Mouse (Mus musculus): ENCODE data around the gene Fam118a. TPM values are rescaled to one million over a fixed set of nuclear protein-coding genes. Genes with fewer than 3 reads are reported as not detected.
"Not testable (repeated sequence)": the region's sequence is repeated elsewhere in the genome, so short reads cannot be mapped to it uniquely, and the experiment has no call there.

The Fam118a gene
- total RNA-seq, 2 experiments from 2014 or later: 7.3 to 8.2 TPM

DNA sequence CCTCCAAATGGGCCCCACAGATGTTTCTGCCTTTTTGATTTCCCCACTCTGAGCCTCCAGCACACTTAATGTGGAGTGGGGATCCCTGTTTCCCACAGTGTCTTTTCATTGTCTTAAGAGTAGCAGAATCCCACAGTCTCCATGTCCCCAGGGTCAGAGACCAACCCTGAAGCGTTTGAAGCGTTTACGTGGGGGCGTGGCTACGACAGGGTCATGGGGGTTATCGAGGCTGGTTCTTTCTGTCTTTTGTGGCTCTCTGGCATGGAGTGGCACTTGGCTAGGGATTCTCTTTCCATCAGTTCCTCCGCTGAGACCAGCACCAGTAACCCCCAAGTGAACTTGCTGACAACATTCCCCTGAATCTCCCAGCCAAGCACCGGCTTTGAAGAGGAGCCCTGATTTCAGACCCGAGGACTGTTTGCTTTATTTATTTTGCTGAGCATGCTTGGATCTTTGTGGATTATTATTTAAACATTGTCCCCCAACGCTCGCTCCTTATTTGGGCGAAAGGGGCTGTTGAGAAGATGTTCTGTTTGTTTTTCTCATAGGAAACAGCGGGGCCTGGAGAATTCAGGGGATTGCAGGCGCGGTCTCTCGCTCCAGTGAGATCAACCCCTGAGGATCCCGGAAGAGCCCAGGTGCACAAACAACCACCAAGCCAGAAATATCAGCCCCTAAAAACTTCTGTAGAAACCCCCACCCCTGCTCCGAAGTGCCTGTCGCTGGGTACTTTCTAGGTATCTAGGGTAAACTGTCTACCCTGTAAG, 16.7 kb upstream of the Fam118a start:
- DNase-seq: no peak

DNA sequence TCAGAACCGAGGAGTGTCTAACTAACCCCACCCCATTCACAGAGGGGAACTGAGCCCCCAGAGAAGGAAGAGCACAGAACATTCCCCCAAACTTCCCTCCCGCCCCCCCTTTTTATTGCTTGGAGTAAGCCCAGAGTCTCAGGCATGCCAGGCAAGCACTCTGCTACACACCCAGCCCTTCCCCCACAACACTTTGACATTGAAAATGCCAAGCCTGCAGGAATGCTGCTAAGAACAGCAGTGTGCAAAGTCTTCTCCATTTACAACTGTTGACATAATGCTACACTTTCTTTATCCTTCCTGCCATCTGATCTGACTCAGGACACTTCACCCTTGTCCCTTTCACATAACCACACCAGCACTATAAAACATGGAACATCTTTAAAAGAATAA, 16.1 kb upstream of the Fam118a start:
- peak in 1 of 2 experiments; percentile 45 for DNase-seq

DNA sequence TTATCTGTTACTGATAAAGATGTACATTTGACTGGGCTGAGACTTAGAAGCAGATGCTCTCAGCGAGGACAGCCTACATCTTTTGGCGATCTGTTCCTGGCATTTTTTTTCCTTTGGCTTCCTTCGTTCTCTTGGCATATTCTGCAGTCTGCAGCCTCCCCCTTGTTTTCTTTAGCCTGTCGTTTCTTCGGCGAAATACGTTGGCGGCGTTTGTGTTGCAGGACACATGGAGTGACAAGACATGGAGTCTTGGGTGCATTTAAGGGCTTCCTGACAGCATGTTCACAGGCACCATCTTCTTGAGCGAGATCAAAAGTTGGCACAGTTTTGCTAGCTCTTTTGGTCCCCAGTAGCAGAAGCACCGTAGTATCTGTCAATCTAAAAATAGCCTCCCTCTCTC, 13.0 kb upstream of the Fam118a start:
- DNase-seq: no peak

DNA sequence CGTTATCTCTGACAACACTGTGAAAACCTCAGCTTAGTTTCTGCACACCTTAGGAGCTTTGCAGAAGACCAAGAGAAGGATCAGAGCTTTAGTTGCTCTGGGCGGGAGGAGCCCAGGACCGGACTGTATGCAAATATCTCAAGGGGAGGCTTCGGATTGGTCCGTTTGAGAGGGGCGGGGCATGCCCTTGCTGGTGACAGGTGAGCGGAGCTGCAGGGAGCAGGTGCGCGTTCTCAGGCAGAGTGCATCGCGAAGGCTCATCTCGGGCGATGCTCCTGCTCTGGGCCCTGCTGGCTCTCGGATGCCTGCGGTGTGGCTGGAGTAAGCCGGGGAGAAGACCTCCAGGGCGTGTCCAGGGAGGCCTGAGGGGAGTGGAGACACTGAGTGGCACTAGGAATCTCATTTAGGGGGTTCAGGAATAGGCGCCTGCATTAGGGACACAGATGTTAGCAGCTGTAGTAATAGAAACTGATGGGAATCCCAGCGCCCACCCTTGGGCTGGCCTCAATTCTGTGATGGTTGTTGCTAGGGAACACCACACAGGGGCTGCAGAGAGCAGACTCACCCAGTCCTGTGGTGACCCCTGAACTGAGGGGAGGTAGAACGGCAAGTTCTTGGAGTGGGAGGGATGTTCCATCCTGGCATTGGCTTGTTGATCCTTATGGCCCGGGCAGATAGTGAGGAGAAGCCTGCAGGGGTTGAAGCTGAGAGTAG, 11.6 kb upstream of the Fam118a start, which contains the start of gene Upk3a:
Gene Upk3a (plus strand): TSS at position 191 of the 714 bp plus-strand sequence.
- no peak for DNase-seq

DNA sequence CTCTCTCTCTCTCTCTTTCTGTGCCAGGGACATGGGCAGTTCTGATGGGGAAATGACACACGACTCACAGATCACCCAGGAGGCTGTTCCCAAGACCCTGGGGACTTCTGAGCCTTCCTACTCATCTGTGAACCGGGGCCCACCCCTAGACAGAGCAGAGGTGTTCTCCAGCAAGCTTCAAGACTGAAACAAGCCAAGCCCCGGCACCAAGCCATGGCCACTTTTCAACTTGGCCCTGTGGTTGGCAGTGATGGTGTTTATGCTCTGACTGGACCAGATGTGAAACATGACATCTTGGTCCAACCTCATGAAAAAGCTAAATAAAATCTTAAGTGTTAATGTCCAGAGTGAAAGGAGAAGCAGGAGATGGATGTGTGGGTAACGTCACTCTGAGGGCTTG, 6.5 kb upstream of the Fam118a start:
- no peak for DNase-seq

DNA sequence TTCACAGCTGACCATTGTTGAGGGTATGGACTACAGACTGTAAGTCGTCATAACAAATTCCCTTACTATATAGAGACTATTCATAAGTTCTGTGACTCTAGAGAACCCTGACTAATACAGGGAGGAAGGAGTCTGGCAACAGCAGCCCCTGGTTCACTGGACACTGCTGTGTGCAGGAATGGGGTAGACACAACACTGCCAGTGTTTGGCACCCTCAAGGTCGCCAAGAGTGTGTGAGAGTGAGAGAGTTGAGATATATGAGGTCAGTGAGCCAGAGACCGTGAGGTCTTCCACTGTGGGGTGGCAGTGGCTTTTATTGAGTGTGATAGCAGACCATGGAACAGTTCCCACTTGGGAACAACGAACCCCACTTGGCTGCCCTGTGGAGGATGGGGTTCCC, 2.6 kb upstream of the Fam118a start:
- no peak for DNase-seq

DNA sequence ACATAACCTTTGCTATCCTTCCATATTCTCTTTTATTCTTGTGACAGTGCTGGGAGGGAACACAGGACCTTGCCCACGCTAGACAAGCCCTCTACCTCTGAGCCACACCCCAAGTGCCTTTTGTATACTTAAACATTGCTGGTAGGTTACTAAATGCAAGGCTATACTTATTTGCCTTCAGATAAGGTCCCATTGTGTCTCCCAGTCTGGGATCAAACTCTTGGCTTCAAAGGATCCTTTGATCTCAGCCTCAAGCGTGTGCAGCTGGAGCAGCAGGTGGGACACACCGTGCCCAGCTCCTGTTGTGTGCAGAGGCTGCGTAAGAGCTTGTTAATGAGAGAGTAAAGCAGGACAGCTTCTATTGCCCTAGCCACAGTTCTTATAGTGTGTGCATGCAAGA, 1.0 kb upstream of the Fam118a start:
- no peak for DNase-seq

DNA sequence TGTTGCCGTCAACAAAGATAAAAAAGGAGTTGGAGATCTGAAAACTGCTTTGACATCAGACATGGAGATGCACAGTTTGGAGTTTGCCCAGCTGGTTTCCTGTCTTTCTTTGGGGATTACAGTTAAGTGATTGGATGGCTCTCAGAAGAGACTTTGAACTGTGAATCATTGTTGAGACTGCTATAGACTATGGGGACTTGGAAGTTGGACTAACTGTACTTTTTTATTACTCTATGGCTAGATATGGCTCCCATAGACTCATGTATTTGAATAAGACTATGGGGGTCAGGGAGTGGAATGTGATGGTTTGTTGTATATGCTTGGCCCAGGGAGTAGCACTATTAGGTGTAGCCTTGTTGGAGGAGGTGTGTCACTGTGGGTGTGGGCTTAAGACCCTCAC, 1.9 kb downstream of the Fam118a start:
- peak in 1 of 2 experiments; percentile 21 for DNase-seq

DNA sequence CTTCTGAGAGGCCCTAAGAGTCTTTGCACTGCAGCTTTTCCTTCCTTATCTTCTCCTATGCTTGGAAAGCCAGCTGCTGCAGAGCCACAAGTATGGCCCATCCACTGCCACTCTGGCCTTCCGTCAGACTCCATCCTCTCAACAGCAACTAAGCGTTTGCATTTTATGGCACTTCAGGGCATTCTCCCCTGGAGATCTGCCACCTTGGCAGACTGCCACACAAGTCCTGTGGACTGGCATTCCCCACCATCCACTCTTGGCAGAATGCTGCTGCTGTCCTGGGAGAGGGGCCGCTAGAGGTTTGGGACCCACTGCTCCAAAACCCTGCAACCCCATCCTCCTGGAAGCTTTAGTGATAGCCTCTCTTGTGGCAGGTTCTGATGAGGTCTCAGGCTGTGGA, 3.1 kb downstream of the Fam118a start:
- DNase-seq: no peak

DNA sequence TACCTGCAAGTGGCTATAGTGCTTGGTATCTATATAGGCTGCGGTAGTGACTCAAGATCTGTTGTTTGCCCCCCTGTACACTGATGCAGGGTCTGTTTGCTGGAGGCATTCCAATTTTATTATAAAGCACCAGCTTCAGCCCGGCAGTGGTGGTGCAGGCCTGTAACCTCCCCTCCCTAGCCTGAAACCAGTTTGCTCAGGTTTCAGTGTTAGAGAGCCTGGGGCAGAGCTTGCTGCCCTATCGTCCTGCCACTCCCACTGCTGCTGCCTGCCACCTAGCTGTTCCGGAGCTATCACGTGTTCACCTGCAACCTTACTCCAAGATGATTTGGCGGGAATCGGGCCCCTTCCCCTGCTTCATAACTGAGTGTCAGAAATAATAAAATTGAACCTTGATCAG, 5.2 kb downstream of the Fam118a start:
- DNase-seq: not testable (repeated sequence)

DNA sequence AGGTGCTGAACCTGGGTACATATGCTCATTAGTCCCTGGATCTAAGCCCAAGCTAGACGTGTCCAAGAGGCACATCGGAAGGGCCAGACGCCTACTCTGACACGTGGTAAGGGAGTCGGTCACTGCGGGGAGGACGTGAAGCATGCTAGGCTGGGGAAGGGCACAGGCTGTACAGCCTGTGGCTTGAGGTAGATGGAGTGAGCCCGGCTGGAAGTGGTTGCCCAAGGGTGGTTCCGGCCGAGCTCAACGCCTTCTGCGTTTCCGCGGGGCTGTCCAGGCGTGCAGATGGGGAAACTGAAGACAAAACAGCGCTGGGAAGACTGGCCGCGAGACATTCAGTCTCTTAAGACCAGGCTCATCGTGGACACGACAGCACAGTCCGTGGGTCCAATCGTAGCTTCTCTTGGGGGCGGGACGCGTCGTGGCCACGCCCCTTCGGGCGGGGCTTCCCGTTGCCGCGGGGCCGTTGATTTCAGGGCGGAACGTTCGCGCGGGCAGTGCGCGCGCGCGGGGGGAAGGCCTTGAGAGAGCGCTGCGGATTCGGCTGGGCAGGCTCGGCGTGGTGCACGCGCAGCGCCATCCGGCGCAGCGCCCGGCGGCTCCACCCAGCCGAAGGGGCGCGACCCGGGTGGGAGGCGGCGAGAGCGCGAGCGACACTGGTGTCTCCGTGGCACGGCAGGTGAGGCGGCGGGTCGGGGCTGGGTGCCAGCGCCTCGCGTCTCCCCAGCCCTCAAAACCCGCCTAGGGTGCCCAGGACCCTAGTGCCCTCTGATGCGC, 8.0 kb downstream of the Fam118a start:
- DNase-seq: peak; percentile 98 to 99

DNA sequence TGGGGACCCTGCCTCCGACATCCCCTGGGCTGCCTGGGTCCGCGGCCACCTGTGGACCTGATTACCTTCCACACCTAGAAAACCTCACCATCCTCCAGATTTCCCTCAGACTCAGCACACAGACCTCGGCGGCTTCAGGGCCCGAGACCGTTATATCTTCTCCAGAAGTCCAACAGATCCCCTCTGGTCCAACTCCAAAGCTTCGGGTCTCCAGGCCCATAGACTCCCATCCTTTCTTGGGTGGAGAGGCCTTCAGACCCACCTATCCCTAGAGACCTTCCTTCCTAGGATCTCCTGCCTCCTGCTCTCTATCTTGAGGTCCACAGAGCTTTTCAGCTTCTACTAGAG, 8.6 kb downstream of the Fam118a start:
- no peak for DNase-seq

DNA sequence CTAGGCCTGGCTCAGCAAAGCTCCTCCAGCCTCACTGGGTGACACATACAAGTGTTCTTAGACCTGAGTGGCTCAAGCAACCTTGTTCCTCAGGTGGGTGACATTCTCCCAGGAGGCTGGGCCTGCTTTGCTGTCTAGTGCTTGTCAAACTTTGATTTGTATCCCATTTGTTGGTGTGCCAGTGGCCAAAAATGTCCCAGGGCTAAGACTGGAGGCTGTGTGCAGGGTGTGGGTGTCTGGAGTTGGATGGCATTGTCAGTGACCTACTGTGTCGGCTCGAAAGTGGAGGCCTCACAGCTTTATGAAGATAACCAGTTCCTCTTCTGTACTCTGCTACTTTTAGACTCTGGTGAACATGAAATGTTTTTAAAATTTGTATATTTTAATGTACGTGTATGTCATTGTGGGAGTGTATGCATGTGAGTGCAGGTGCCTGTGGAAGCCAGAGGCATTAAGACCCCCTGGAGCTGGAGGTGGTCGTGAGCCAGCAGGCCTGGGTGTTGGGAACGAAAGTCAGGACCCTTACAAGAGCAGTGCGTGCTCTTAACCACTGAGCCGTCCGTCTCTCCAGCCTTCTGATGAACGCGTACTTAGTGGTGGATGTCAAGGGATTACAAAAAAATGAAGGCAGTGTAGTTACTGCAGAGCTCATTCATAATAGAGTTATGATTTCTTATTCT, 12.9 kb downstream of the Fam118a start:
- no peak for DNase-seq

DNA sequence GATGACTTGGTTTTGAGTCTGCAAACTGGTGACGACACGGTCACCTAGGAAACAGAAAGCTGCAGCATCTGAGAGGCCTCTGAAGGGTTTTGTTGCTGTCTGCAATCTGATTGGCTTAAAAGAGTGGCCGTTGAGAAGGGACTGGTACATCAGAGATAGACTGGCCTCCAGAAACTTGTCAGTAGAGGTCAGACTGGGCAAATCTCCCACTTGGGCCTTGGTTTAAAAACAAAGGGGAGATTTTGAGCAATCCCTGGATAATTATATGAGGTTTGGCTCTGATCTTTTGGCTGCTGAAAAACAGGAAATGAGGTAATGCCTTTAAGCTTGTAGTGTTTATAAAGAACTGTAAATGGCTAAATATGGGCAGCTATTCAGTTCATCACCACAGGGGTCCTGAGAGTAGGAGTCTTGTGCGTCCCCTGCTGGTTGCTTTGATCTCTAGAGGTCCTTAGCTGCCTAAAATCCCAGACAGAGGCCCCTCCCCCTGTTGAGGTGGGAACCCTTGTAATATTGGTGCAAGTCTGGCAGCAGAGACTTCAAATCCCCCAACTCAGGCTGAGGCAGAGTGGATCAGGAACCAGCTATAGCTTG, 13.7 kb downstream of the Fam118a start:
- peak; percentile 82 to 87 for DNase-seq

DNA sequence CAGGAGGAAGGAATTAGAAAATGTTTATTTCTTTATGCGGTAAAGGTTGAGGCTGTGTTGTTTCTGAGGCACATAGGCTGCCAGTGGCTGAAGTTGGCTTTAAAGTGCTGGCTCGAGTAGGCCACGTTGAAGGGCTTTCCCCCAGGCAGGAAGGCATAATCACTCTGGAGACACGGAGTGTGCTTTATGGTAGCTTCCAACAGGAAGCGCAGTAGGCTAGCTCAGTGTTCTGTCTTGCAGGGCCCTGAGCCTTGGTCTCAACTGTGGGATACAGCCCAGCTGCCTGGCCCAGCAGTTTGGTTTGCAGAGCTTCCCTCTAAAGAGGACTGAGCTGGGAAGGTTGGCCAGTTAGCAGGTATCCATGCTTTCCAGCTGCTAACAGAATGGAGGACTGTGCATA, 14.4 kb downstream of the Fam118a start:
- no peak for DNase-seq

DNA sequence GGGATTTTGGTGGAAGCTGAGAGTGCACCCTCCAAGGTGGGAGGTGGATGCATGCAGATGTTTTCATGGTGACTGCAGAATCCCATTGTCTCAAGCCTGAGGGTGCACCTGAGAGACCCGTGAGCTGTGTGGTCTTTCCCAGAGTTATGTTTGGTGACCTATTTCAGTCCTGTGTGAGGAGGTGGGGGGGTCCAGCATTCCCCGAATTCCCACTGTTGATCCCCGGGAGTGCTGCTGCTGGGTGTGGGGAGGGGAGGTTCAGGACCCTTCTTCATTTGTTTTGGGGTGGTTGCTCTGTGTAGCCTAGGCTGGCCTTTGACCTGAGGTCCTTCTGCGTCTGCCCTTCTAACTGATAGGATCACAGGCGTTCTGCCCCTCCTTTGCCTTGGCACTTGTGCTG, 15.0 kb downstream of the Fam118a start:
- no peak for DNase-seq

DNA sequence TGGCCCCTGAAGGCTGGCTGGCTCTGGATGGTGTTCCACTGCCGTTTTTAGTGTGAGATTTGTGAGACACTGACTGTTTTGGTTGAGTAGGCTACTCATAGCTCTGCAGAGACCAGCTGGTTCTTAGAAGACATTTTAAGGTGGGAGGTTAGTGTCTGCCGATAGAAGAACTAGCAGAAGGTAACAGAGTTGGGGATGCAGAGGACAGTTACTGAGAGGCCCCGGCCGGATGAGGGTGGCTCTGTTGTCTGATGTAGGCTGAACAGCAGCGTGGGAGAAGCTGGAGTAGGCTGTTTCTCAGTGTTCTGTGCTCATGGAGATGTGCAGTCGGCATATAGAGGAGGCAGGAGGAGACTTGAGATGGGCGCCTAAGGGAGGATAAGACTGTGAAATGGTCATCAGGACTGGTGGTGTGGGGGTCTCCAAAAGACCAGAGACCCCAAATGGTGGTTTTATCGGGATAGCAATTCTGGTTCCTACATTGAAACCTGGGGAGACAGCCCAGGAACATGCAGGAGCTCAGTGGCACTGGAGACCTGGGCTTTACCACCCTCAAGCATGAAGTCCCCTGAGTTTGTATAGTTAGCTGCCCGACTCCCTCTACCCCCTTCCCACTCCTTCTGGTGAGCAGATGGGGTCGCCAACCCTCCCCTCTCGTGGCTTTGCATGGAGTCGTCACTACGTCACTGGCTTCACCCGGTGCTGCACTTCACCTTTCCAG, 17.6 kb downstream of the Fam118a start:
- DNase-seq: no peak

DNA sequence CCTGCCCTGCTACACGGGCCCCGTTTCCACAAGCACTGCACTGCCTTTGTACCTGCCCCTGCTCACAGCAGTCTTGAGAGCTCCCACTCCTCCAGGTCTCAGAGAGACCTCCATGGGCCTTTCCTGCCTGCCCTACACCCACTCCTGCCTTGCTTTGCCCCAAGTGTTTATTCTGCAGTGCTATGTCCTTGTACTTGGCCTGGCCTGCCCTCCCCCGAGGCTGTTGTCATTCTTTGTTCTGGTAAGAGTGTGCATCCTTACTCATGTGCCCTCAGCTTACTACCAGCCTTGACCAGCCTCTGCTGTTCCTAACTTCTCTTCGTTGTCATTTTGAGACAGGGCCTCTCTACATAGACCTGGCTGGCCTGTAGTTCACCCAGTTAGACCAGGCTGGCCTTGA, 19.1 kb downstream of the Fam118a start:
- DNase-seq: no peak

DNA sequence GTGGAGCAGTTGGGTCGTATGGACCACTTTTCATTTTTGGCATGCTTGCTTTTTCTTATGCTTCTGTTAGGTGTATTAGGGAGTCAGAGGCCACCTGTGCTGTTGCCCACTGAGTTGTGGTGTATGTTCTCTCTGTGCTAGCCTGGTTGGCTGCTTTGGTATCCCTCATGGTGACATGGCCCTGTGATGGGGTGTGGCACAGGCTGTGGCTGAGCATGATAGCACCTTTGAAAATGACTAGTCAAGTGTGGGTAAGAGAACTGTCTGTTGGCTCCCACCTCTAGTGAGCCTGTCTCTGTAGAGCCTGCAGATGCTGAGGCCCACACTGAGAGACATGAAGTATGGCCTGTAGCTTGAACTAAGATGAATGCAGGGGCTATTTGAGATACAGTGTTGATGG, 21.0 kb downstream of the Fam118a start:
- no peak for DNase-seq

DNA sequence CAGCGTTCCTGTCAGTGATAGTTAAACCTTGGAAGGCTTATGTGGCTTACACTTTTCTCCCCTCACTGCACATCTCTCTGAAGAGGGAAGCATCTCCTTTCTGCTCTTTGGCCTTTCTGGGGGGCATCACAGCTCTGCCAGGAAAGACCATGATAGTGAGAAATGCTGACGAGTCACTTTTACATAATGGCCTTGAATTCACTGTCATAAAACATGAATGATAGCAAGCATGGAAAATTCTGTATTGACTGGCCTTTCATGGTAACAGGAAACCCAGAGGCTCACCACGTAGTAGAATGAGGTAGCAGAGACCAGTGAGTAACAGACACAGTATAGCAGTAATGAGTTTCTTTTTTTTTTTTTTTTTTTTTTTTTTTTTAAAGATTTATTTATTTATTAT, 25.4 kb downstream of the Fam118a start:
- DNase-seq: no peak

DNA sequence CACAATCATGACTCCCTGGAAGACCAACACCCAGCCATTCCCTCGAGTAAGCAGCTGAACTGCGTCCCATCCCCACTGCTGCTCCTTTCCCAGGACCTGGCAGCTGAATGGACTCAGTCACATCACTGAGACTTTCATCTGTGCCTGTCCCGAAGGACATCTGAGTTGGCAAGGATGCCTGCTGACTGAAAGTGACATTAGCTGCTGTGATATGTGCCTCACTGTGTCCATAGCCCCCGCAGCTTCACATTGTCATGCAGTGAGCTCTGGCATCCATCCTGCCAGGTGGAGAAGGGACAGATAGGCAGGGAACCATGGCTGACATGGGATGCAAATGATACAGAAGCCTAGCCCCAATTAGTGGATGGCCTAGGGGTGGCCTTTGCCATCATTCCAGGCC, 26.4 kb downstream of the Fam118a start:
- no peak for DNase-seq
